Mouse (Mus musculus): Measurements from ENCODE around the gene Sult6b2. TPM values are rescaled to one million over a fixed set of nuclear protein-coding genes. Genes with fewer than 3 reads are reported as not detected.

Sult6b2 gene
- polyA plus RNA-seq, 1 experiment from 2014 or later = not detected

DNA sequence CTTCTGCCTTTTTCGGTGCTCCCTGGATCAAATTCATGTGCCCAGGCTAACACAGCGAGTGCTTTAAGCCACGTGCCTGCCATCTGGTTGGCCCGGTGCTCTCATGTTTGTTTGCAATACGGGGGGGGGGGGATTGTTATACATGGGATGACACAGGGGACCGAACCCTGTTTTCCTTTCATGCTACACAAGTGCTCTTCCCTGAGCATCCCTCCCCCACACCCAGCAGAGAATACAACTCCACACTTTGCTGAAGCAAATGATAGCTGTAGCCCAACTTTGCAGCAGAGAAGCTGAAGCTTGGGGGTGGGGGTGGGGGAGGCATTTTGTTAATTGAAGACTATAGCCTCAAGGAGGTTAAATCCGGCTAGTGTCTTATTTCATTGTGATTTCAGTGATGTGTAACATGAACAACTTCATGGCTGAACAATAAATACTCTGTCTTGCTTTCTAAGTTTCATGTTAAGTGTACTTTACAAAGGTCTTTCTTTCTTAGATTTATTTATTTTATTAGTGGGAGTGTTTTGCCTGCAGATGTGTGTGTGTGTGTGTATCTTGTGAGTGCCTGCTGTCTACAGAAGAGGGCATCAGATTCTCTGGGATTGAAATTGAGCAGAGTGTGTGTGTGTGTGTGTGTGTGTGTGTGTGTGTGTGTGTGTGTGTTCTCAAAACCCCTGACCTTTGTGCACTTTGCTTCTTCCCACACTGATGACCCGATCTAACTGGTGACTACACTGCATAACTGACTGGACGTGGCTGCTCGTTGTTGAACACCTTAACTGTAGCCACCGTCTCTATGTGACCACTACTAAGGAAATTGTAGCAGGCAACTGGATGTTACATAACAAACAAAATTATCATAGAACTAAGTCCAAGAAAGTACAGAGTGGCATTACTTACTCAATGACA is 1.4 kb downstream of the Sult6b2 start:
- H3K4me3 ChIP-seq (ENCODE audit: low read depth, low read length) = no peak overlapping the region
- no peak for TF ChIP-seq EP300 (IDR thresholded peaks at IDR 0.05; ENCODE audit: low read depth)
- 0 out of 2 replicates have a peak, but pooled peaks have one; percentile 1 for TF ChIP-seq CTCF (IDR thresholded peaks at IDR 0.05; ENCODE audit: low read depth)
- no peaks in the 10 kb centered on the region for H3K27me3 ChIP-seq (ENCODE audit: insufficient read depth, low read length)
- no peaks in the 10 kb centered on the region for H3K9me3 ChIP-seq (ENCODE audit: low read length)
- peaks cover 11% of the 10 kb centered on the region for H3K4me1 ChIP-seq (ENCODE audit: insufficient read depth)
- H3K9ac ChIP-seq (replicated peaks) = no peak overlapping the region
- ATAC-seq (peak; percentile 34; the same call in 1 of the 2 replicates), DNase-seq (no peak)
- no peaks in the 10 kb centered on the region for H3K36me3 ChIP-seq (replicated peaks; ENCODE audit: insufficient read depth, low read length)
- no peak overlapping the region for H3K4me2 ChIP-seq (ENCODE audit: low read depth, low read length)
- H3K27ac ChIP-seq (ENCODE audit: low read depth) = no peak overlapping the region
- WGBS (ENCODE audit: insufficient replicate concordance) = 54% methylated on average over 11 of the region's 11 CpGs

DNA sequence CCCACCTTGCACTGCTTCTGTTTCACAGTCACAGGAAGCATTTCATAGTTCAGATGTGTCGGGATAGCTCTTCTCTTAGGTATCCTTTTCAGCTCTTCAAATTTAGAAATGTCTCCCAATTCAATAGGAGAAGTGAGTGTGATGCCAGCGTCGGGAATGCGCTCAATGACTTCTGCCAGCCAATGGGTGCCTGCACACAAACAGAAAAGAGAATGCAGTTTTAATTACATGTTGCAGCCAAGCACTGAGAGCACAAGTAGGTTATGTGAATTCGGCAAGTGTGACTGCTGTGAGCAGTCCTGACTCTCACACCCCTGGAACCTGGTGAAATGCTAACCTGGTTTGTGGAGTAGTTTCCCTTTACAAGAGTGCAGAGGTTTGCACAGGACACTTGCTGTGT is 2.6 kb downstream of the Sult6b2 start:
- WGBS (ENCODE audit: insufficient replicate concordance) = 83% methylated on average over 5 of the region's 5 CpGs
- Histone ChIP-seq H3K4me3 (ENCODE audit: low read depth, low read length) (no peak overlapping the region), H3K4me2 (ENCODE audit: low read depth, low read length) (no peak overlapping the region), H3K9ac (replicated peaks) (no peak overlapping the region), H3K36me3 (replicated peaks; ENCODE audit: insufficient read depth, low read length) (no peaks in the 10 kb centered on the region), H3K4me1 (ENCODE audit: insufficient read depth) (peaks cover 10% of the 10 kb centered on the region), H3K27ac (ENCODE audit: low read depth) (no peak overlapping the region), H3K27me3 (ENCODE audit: insufficient read depth, low read length) (no peaks in the 10 kb centered on the region), H3K9me3 (ENCODE audit: low read length) (no peaks in the 10 kb centered on the region)
- ATAC-seq (no peak), DNase-seq (no peak)
- TF ChIP-seq CTCF (IDR thresholded peaks at IDR 0.05; ENCODE audit: low read depth) (no peak), EP300 (IDR thresholded peaks at IDR 0.05; ENCODE audit: low read depth) (no peak)

GRCm38 (mm10) chr6:142799704-142800374 is 4.5 kb downstream of the Sult6b2 start:
- H3K27ac ChIP-seq (ENCODE audit: low read depth) = no peak overlapping the region
- H3K9me3 ChIP-seq (ENCODE audit: low read length) = no peaks in the 10 kb centered on the region
- H3K4me3 ChIP-seq (ENCODE audit: low read depth, low read length) = no peak overlapping the region
- peaks cover 4% of the 10 kb centered on the region for H3K4me1 ChIP-seq (ENCODE audit: insufficient read depth)
- DNase-seq = no peak
- no peaks in the 10 kb centered on the region for H3K36me3 ChIP-seq (replicated peaks; ENCODE audit: insufficient read depth, low read length)
- ATAC-seq = peak; percentile 35; the same call in 1 of the 2 replicates
- no peaks in the 10 kb centered on the region for H3K27me3 ChIP-seq (ENCODE audit: insufficient read depth, low read length)
- WGBS (ENCODE audit: insufficient replicate concordance) = 51% methylated on average over 7 of the region's 7 CpGs
- no peak overlapping the region for H3K4me2 ChIP-seq (ENCODE audit: low read depth, low read length)
- no peak overlapping the region for H3K9ac ChIP-seq (replicated peaks)
- no peak for TF ChIP-seq CTCF (IDR thresholded peaks at IDR 0.05; ENCODE audit: low read depth)
- peak; percentile 53; the same call in 1 of the 2 replicates for TF ChIP-seq EP300 (IDR thresholded peaks at IDR 0.05; ENCODE audit: low read depth)

- DNase-seq (no peak), ATAC-seq (peak; percentile 43; the same call in 1 of the 2 replicates)
- Histone ChIP-seq H3K4me1 (ENCODE audit: insufficient read depth) (peaks cover 4% of the 10 kb centered on the region), H3K9ac (replicated peaks) (no peak overlapping the region), H3K27ac (ENCODE audit: low read depth) (no peak overlapping the region), H3K9me3 (ENCODE audit: low read length) (no peaks in the 10 kb centered on the region), H3K27me3 (ENCODE audit: insufficient read depth, low read length) (no peaks in the 10 kb centered on the region), H3K4me2 (ENCODE audit: low read depth, low read length) (no peak overlapping the region), H3K4me3 (ENCODE audit: low read depth, low read length) (no peak overlapping the region), H3K36me3 (replicated peaks; ENCODE audit: insufficient read depth, low read length) (no peaks in the 10 kb centered on the region)
- TF ChIP-seq EP300 (IDR thresholded peaks at IDR 0.05; ENCODE audit: low read depth) = peak; percentile 85
- no peak for TF ChIP-seq CTCF (IDR thresholded peaks at IDR 0.05; ENCODE audit: low read depth)
- 51% methylated on average over 9 of the region's 9 CpGs for WGBS (ENCODE audit: insufficient replicate concordance)
Measured at GRCm38 (mm10) chr6:142798837-142799236, 5.5 kb downstream of the Sult6b2 start.

- 48% methylated on average over 1 of the region's 1 CpGs for WGBS (ENCODE audit: insufficient replicate concordance)
- no peaks in the 10 kb centered on the region for H3K9me3 ChIP-seq (ENCODE audit: low read length)
- TF ChIP-seq EP300 (IDR thresholded peaks at IDR 0.05; ENCODE audit: low read depth) = no peak
- no peak overlapping the region for H3K4me2 ChIP-seq (ENCODE audit: low read depth, low read length)
- ATAC-seq (no peak), DNase-seq (no peak)
- peaks cover 4% of the 10 kb centered on the region for H3K4me1 ChIP-seq (ENCODE audit: insufficient read depth)
- no peaks in the 10 kb centered on the region for H3K36me3 ChIP-seq (replicated peaks; ENCODE audit: insufficient read depth, low read length)
- H3K27ac ChIP-seq (ENCODE audit: low read depth) = no peak overlapping the region
- no peak overlapping the region for H3K9ac ChIP-seq (replicated peaks)
- H3K27me3 ChIP-seq (ENCODE audit: insufficient read depth, low read length) = no peaks in the 10 kb centered on the region
- H3K4me3 ChIP-seq (ENCODE audit: low read depth, low read length) = no peak overlapping the region
Measured at GRCm38 (mm10) chr6:142797996-142798395, 6.3 kb downstream of the Sult6b2 start.
